Mouse (Mus musculus): Measurements from ENCODE around the gene Cep70. TPM values are rescaled to one million over a fixed set of nuclear protein-coding genes. Genes with fewer than 3 reads are reported as not detected.

The Cep70 gene
- polyA plus RNA-seq, 1 experiment from 2014 or later = 32.0 TPM

DNA sequence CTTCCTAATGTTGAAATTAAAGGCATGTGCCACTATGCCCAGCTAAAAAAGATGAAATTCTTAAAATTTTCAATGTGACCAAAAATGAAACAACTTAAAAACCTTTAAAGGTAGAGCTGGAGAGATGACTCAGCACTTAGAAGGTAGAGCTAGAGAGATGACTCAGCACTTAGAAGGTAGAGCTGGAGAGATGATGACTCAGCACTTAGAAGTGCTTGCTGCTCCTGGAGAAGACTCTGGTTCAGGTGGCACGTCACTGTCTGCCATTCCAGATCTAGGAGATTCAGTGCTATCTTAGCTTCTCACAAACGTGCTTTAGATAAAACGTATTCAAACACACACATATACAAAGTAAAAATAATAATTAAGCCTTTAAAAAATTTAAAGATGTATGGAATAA lies 13.7 kb downstream of the Cep70 start:
- Histone ChIP-seq H3K9ac (ENCODE audit: low read depth, low read length) (no peak overlapping the region), H3K4me3 (ENCODE audit: low read length) (no peak overlapping the region), H3K36me3 (ENCODE audit: control insufficient read depth, insufficient read depth, low read length) (peaks cover 8% of the 10 kb centered on the region; the same call in 1 of the 2 replicates), H3K4me1 (ENCODE audit: control insufficient read depth, insufficient read depth, low read length) (no peaks in the 10 kb centered on the region), H3K9me3 (ENCODE audit: control insufficient read depth, low read length) (no peaks in the 10 kb centered on the region), H3K4me2 (replicated peaks; ENCODE audit: low read depth, low read length) (no peak overlapping the region), H3K27me3 (ENCODE audit: control insufficient read depth, insufficient read depth, low read length) (no peaks in the 10 kb centered on the region), H3K27ac (ENCODE audit: low read depth, low read length) (no peak overlapping the region)
- 96% methylated on average over 3 of the region's 3 CpGs for WGBS
- ATAC-seq (ENCODE audit: low FRiP score, low TSS enrichment) = no peak

GRCm38 (mm10) chr9:99258891-99259290 lies 15.7 kb downstream of the Cep70 start:
- H3K9ac ChIP-seq (ENCODE audit: low read depth, low read length) = no peak overlapping the region
- no peaks in the 10 kb centered on the region for H3K9me3 ChIP-seq (ENCODE audit: control insufficient read depth, low read length)
- H3K27ac ChIP-seq (ENCODE audit: low read depth, low read length) = no peak overlapping the region
- no peak for ATAC-seq (ENCODE audit: low FRiP score, low TSS enrichment)
- 69% methylated on average over 5 of the region's 5 CpGs for WGBS
- no peaks in the 10 kb centered on the region for H3K4me1 ChIP-seq (ENCODE audit: control insufficient read depth, insufficient read depth, low read length)
- H3K4me2 ChIP-seq (replicated peaks; ENCODE audit: low read depth, low read length) = no peak overlapping the region
- no peaks in the 10 kb centered on the region for H3K27me3 ChIP-seq (ENCODE audit: control insufficient read depth, insufficient read depth, low read length)
- H3K36me3 ChIP-seq (ENCODE audit: control insufficient read depth, insufficient read depth, low read length) = peaks cover 12% of the 10 kb centered on the region
- no peak overlapping the region for H3K4me3 ChIP-seq (ENCODE audit: low read length)

DNA sequence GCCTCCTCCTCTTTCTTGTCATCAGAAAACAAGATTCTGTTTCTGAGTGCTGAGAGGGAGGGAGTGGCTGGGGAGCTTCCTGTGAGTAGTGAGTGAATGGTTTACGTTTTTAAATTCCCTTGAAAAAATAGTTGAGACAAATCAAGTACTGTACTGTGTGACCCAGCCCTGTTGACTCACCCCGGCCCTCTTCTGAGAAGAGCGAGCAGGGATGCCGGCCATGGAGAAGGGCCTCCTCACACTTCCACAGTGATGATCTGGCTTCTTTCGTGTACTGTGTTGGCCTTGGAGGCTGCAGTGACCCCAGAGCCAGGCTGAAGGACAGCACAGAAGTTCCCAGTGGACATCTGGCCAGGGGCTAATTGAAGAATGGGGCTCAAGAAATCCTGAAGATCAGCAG lies 61.1 kb downstream of the Cep70 start:
- WGBS = 79% methylated on average over 5 of the region's 5 CpGs
- Histone ChIP-seq H3K36me3 (ENCODE audit: control insufficient read depth, insufficient read depth, low read length) (no peaks in the 10 kb centered on the region; the same call in 1 of the 2 replicates), H3K9me3 (ENCODE audit: control insufficient read depth, low read length) (no peaks in the 10 kb centered on the region), H3K4me3 (ENCODE audit: low read length) (no peak overlapping the region), H3K4me2 (replicated peaks; ENCODE audit: low read depth, low read length) (no peak overlapping the region), H3K27me3 (ENCODE audit: control insufficient read depth, insufficient read depth, low read length) (no peaks in the 10 kb centered on the region), H3K9ac (ENCODE audit: low read depth, low read length) (no peak overlapping the region), H3K27ac (ENCODE audit: low read depth, low read length) (no peak overlapping the region), H3K4me1 (ENCODE audit: control insufficient read depth, insufficient read depth, low read length) (no peaks in the 10 kb centered on the region)
- ATAC-seq (ENCODE audit: low FRiP score, low TSS enrichment) = no peak

- Histone ChIP-seq H3K27ac (ENCODE audit: low read depth, low read length) (no peak overlapping the region), H3K4me2 (replicated peaks; ENCODE audit: low read depth, low read length) (no peak overlapping the region), H3K4me3 (ENCODE audit: low read length) (no peak overlapping the region), H3K4me1 (ENCODE audit: control insufficient read depth, insufficient read depth, low read length) (no peaks in the 10 kb centered on the region), H3K27me3 (ENCODE audit: control insufficient read depth, insufficient read depth, low read length) (no peaks in the 10 kb centered on the region), H3K36me3 (ENCODE audit: control insufficient read depth, insufficient read depth, low read length) (no peaks in the 10 kb centered on the region; the same call in 1 of the 2 replicates), H3K9me3 (ENCODE audit: control insufficient read depth, low read length) (no peaks in the 10 kb centered on the region), H3K9ac (ENCODE audit: low read depth, low read length) (no peak overlapping the region)
- no peak for ATAC-seq (ENCODE audit: low FRiP score, low TSS enrichment)
- WGBS = 85% methylated on average over 6 of the region's 6 CpGs
Measured at GRCm38 (mm10) chr9:99306226-99306625, 63.1 kb downstream of the Cep70 start.

GRCm38 (mm10) chr9:99319343-99319951 lies 76.3 kb downstream of the Cep70 start:
- H3K4me3 ChIP-seq (ENCODE audit: low read length) = no peak overlapping the region
- no peaks in the 10 kb centered on the region for H3K9me3 ChIP-seq (ENCODE audit: control insufficient read depth, low read length)
- no peak overlapping the region for H3K4me2 ChIP-seq (replicated peaks; ENCODE audit: low read depth, low read length)
- H3K9ac ChIP-seq (ENCODE audit: low read depth, low read length) = no peak overlapping the region
- no peaks in the 10 kb centered on the region for H3K27me3 ChIP-seq (ENCODE audit: control insufficient read depth, insufficient read depth, low read length)
- WGBS = 50% methylated on average over 8 of the region's 8 CpGs
- 0 out of 2 replicates have a peak, but pooled peaks cover 3% of the 10 kb centered on the region for H3K4me1 ChIP-seq (ENCODE audit: control insufficient read depth, insufficient read depth, low read length)
- H3K36me3 ChIP-seq (ENCODE audit: control insufficient read depth, insufficient read depth, low read length) = no peaks in the 10 kb centered on the region
- no peak overlapping the region for H3K27ac ChIP-seq (ENCODE audit: low read depth, low read length)
- ATAC-seq (ENCODE audit: low FRiP score, low TSS enrichment) = peak; percentile 25; the same call in 1 of the 2 replicates

GRCm38 (mm10) chr9:99320006-99320405 lies 76.8 kb downstream of the Cep70 start:
- no peaks in the 10 kb centered on the region for H3K36me3 ChIP-seq (ENCODE audit: control insufficient read depth, insufficient read depth, low read length)

DNA sequence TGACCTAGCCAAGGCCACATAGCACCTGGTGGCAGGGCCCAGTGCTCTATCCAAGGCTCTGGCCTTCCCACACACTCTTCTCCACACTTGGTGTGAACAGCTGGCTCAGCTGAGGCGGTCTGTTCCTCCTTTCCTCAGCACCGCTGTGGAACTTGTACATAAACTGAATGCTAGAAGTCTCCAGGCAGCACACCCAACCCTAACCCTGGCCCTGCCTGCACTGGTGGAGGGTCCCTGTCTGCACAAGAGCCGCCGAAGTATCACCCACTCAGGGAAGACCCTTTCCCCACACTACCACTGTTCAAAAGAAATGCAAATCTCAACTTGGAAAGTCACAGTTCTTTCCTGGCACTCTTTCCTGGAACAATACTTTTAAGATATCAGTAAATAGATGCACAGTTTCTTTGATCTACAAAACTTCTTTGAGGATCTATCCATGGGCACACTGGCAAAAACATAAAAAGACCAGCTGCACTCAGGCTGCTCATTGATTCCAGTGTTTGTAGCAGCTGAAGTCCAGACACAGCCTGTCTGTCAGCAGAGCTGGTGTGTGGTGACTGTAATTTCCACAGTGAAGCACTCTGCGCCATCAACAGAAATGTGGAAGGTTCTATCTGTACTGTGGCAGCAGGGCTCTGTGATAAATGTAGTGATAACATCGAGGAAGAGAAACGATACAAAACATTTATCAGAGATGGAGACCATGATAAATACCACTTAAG lies 82.2 kb downstream of the Cep70 start:
- no peaks in the 10 kb centered on the region for H3K27me3 ChIP-seq (ENCODE audit: control insufficient read depth, insufficient read depth, low read length)
- H3K36me3 ChIP-seq (ENCODE audit: control insufficient read depth, insufficient read depth, low read length) = no peaks in the 10 kb centered on the region
- H3K4me3 ChIP-seq (ENCODE audit: low read length) = no peak overlapping the region
- H3K9me3 ChIP-seq (ENCODE audit: control insufficient read depth, low read length) = no peaks in the 10 kb centered on the region
- no peak overlapping the region for H3K27ac ChIP-seq (ENCODE audit: low read depth, low read length)
- ATAC-seq (ENCODE audit: low FRiP score, low TSS enrichment) = no peak
- no peak overlapping the region for H3K9ac ChIP-seq (ENCODE audit: low read depth, low read length)
- no peaks in the 10 kb centered on the region for H3K4me1 ChIP-seq (ENCODE audit: control insufficient read depth, insufficient read depth, low read length)
- H3K4me2 ChIP-seq (replicated peaks; ENCODE audit: low read depth, low read length) = no peak overlapping the region
- 86% methylated on average over 7 of the region's 7 CpGs for WGBS

More at GRCm38 (mm10) chr9:99320006-99320405, 76.8 kb downstream of the Cep70 start:
- whole genome bisulfite sequencing = 20% methylated on average over 8 of the region's 8 CpGs
- Histone ChIP-seq H3K9me3 (ENCODE audit: control insufficient read depth, low read length) (no peaks in the 10 kb centered on the region), H3K27ac (ENCODE audit: low read depth, low read length) (no peak overlapping the region), H3K27me3 (ENCODE audit: control insufficient read depth, insufficient read depth, low read length) (no peaks in the 10 kb centered on the region), H3K4me2 (replicated peaks; ENCODE audit: low read depth, low read length) (no peak overlapping the region), H3K4me1 (ENCODE audit: control insufficient read depth, insufficient read depth, low read length) (0 out of 2 replicates have a peak, but pooled peaks cover 3% of the 10 kb centered on the region), H3K4me3 (ENCODE audit: low read length) (no peak overlapping the region), H3K9ac (ENCODE audit: low read depth, low read length) (no peak overlapping the region)
- ATAC-seq (ENCODE audit: low FRiP score, low TSS enrichment) = 0 out of 2 replicates have a peak, but pooled peaks have one; percentile 53

GRCm38 (mm10) chr9:99325961-99326360 lies 82.8 kb downstream of the Cep70 start:
- no peak overlapping the region for H3K27ac ChIP-seq (ENCODE audit: low read depth, low read length)
- no peaks in the 10 kb centered on the region for H3K4me1 ChIP-seq (ENCODE audit: control insufficient read depth, insufficient read depth, low read length)
- no peak overlapping the region for H3K4me2 ChIP-seq (replicated peaks; ENCODE audit: low read depth, low read length)
- H3K36me3 ChIP-seq (ENCODE audit: control insufficient read depth, insufficient read depth, low read length) = no peaks in the 10 kb centered on the region
- no peaks in the 10 kb centered on the region for H3K27me3 ChIP-seq (ENCODE audit: control insufficient read depth, insufficient read depth, low read length)
- 83% methylated on average over 4 of the region's 4 CpGs for WGBS
- H3K9me3 ChIP-seq (ENCODE audit: control insufficient read depth, low read length) = no peaks in the 10 kb centered on the region
- H3K9ac ChIP-seq (ENCODE audit: low read depth, low read length) = no peak overlapping the region
- no peak for ATAC-seq (ENCODE audit: low FRiP score, low TSS enrichment)
- no peak overlapping the region for H3K4me3 ChIP-seq (ENCODE audit: low read length)

DNA sequence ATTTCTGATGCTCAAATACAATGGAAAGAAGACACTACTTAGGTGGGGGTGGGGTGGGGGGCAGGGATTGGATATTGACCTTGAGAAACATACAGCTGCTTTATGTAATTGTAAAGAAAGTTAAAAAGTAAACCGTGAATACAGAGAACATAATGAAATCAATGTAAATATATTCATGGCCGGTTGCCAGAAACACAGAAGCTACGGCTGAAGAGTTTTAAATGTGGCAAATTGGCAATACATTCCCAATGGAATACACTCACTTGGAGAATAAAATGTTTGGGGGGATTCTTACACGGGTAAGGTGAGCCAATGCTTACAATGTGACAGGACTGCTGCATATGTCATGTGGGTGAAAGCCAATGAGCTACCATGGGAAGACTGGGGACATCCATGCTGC lies 83.7 kb downstream of the Cep70 start:
- H3K9me3 ChIP-seq (ENCODE audit: control insufficient read depth, low read length) = no peaks in the 10 kb centered on the region
- no peaks in the 10 kb centered on the region for H3K36me3 ChIP-seq (ENCODE audit: control insufficient read depth, insufficient read depth, low read length)
- no peaks in the 10 kb centered on the region for H3K27me3 ChIP-seq (ENCODE audit: control insufficient read depth, insufficient read depth, low read length)
- no peaks in the 10 kb centered on the region for H3K4me1 ChIP-seq (ENCODE audit: control insufficient read depth, insufficient read depth, low read length)
- no peak overlapping the region for H3K4me3 ChIP-seq (ENCODE audit: low read length)
- WGBS = 64% methylated on average over 4 of the region's 4 CpGs
- H3K4me2 ChIP-seq (replicated peaks; ENCODE audit: low read depth, low read length) = no peak overlapping the region
- H3K27ac ChIP-seq (ENCODE audit: low read depth, low read length) = no peak overlapping the region
- ATAC-seq (ENCODE audit: low FRiP score, low TSS enrichment) = no peak
- no peak overlapping the region for H3K9ac ChIP-seq (ENCODE audit: low read depth, low read length)
